Mouse (Mus musculus) midbrain, postnatal 0 days (tissue): Measurements from ENCODE around the gene Cdh24. TPM values are rescaled to one million over a fixed set of nuclear protein-coding genes. Genes with fewer than 3 reads are reported as not detected.

Experiments used
- ATAC-seq: fragments of 200-750 bp; cut with Nextera tagmentation; 2 replicates; pipeline ENCODE4 v1.8.0; 2017; ENCODE audit warnings: moderate number of reproducible peaks, mild to moderate bottlenecking, moderate TSS enrichment, moderate library complexity; ENCODE audit not compliant: low FRiP score
- DNase-seq: peaks from one replicate; pipeline ENCODE4 v3.0.0-alpha.2; 2015; ENCODE audit warnings: low spot score
- H3K27ac ChIP-seq: fragments of 300-500 bp; sonication (generic); 2 replicates; pipeline ENCODE4 v1.5.1; 2014; ENCODE audit warnings: low read depth, mild to moderate bottlenecking, low read length, mixed read lengths
- H3K27me3 ChIP-seq: fragments of 300-500 bp; sonication (generic); 2 replicates; pipeline ENCODE4 v1.6.1; 2014; ENCODE audit warnings: low read length, control low read depth, mixed read lengths; ENCODE audit not compliant: insufficient read depth
- H3K36me3 ChIP-seq: fragments of 300-500 bp; sonication (generic); 2 replicates; pipeline ENCODE4 v1.6.1; 2014; ENCODE audit warnings: low read length, control low read depth, mixed read lengths; ENCODE audit not compliant: insufficient read depth
- H3K4me1 ChIP-seq: fragments of 300-500 bp; sonication (generic); 2 replicates; pipeline ENCODE4 v1.6.1; 2014; ENCODE audit warnings: mild to moderate bottlenecking, control low read depth, antibody characterized with exemption, low read length, mixed read lengths; ENCODE audit not compliant: insufficient read depth
- H3K4me2 ChIP-seq: fragments of 300-500 bp; sonication (generic); 2 replicates; pipeline ENCODE4 v1.6.1; 2014; ENCODE audit warnings: low read depth, mild to moderate bottlenecking, low read length, mixed read lengths; ENCODE audit not compliant: poor library complexity, severe bottlenecking
- H3K4me3 ChIP-seq: fragments of 300-500 bp; sonication (generic); 2 replicates; pipeline ENCODE4 v1.5.1; 2014; ENCODE audit warnings: low read depth, mild to moderate bottlenecking, low read length, moderate library complexity
- H3K9ac ChIP-seq: fragments of 300-500 bp; sonication (generic); replicated peaks from 2 replicates; pipeline ENCODE4 v1.6.1; 2014; ENCODE audit warnings: mild to moderate bottlenecking, low read length, moderate library complexity, mixed read lengths; ENCODE audit not compliant: poor library complexity, severe bottlenecking
- H3K9me3 ChIP-seq: fragments of 300-500 bp; sonication (generic); 2 replicates; pipeline ENCODE4 v1.6.1; 2016; ENCODE audit warnings: low read length, control low read depth
- CTCF ChIP-seq: IDR thresholded peaks from 2 replicates; pipeline ENCODE4 v1.5.1; 2016; ENCODE audit warnings: antibody characterized with exemption, mild to moderate bottlenecking
- WGBS: fragments of 180-500 bp; shearing (Covaris S2); extraction: QIAGEN DNeasy Blood & Tissue Kit; methylation state at CpG from one replicate; pipeline ENCODE4 v1.1.7; 2014; 5-methylcytosine and 5-hydroxymethylcytosine counted together
- polyA plus RNA-seq: library from polyadenylated mRNA; unstranded; fragments of >200 nt; fragmentation: Nextera tagmentation; extraction: Ambion mirVana; gene quantifications from 2 replicates; pipeline ENCODE4 v1.2.1, GENCODE M21; 2015
- total RNA-seq: library from RNA; depleted of rRNA; stranded (reverse); fragments of >200 nt; gene quantifications from 2 replicates; pipeline ENCODE4 v1.2.3, GENCODE M21; 2014

Cdh24 gene
- total and polyA plus RNA-seq, 2 experiments from 2014 or later, result 9.0 to 49.7 TPM

DNA sequence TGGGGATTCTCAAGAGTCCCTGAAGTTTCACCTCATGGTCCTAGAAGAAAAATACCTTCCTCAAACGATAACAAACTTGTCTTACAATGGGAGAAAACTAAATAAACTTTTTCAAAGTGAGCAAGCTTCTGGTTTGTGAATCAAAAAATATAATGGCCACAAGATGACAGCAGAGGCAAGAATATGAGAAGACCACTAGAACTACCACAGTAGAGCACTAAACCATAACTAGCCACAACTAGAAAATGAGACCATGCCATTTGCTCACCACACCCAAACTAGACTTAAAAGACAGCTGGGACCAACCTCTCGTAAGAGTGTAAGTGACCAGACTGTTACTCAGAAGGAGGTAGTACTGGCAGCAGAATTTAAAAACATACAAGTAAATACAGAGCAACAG lies 18.8 kb upstream of the Cdh24 start:
- Histone ChIP-seq H3K27me3 (no peaks in the 10 kb centered on the region), H3K4me2 (no peak overlapping the region), H3K4me3 (no peak overlapping the region), H3K9ac (no peak overlapping the region), H3K27ac (no peak overlapping the region), H3K9me3 (no peaks in the 10 kb centered on the region), H3K4me1 (no peaks in the 10 kb centered on the region), H3K36me3 (peaks cover 59% of the 10 kb centered on the region)
- 89% methylated on average over 2 of the region's 2 CpGs for WGBS
- no peak for ATAC-seq
- DNase-seq, result no peak
- 0 out of 2 replicates have a peak, but pooled peaks have one; percentile 5 for TF ChIP-seq CTCF

DNA sequence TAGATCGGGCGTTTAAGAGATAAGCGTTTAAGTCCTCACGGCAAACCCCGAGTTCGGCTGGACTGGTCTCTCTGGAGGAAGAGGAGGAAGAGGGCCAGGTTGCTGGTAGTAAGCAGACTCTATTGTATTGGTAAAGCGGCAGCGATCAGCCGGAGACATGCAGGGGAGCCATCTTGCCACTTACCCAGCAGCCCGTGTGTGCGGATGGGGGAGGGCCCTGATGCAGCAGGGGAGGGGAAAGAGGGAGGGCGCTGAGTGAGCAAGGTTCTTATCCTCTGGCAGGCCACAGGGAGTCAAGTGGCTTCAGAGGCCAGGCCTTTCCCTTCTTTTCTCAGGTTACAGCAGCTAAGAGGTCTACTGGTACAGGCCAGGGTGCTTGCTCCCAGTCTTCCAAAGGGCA lies 12.3 kb upstream of the Cdh24 start:
- ATAC-seq (peak; percentile 81), DNase-seq (peak; percentile 87)
- Histone ChIP-seq H3K4me3 (peak overlapping the region; percentile 58), H3K27ac (peak overlapping the region; percentile 83), H3K9ac (peak overlapping the region; percentile 80), H3K9me3 (no peaks in the 10 kb centered on the region), H3K36me3 (peaks cover 34% of the 10 kb centered on the region), H3K27me3 (no peaks in the 10 kb centered on the region), H3K4me2 (peak overlapping the region; percentile 71), H3K4me1 (peaks cover 3% of the 10 kb centered on the region)
- WGBS, result under 1% methylated on average over 12 of the region's 12 CpGs
- no peak; the same call in 1 of the 2 replicates for TF ChIP-seq CTCF

DNA sequence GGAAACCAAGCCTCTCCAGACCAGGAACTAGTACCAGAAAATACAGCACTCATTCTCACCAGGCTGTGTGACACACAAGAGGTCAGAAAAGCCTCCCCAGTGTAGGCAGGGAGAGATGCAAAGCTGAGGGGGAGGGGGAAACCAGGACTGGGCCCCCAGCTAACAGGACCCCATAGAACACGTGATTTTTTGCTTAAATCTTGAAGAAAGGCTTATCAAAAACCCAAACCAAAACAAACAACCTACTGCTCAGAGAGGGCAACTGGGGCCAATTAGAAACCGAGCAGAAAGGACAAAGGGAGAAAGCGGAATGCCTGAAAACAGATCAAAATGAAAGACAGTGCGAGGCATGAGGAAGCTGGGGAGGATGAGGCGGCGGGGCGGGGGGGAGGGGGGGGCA lies 11.6 kb upstream of the Cdh24 start:
- Histone ChIP-seq H3K9ac (peak overlapping the region; percentile 80), H3K27me3 (no peaks in the 10 kb centered on the region), H3K36me3 (peaks cover 34% of the 10 kb centered on the region), H3K4me2 (peak overlapping the region; percentile 71), H3K4me1 (peaks cover 3% of the 10 kb centered on the region), H3K4me3 (peak overlapping the region; percentile 58), H3K27ac (peak overlapping the region; percentile 83), H3K9me3 (no peaks in the 10 kb centered on the region)
- WGBS, result 0% methylated on average over 7 of the region's 7 CpGs
- no peak for TF ChIP-seq CTCF
- DNase-seq (no peak), ATAC-seq (no peak; the same call in 1 of the 2 replicates)

DNA sequence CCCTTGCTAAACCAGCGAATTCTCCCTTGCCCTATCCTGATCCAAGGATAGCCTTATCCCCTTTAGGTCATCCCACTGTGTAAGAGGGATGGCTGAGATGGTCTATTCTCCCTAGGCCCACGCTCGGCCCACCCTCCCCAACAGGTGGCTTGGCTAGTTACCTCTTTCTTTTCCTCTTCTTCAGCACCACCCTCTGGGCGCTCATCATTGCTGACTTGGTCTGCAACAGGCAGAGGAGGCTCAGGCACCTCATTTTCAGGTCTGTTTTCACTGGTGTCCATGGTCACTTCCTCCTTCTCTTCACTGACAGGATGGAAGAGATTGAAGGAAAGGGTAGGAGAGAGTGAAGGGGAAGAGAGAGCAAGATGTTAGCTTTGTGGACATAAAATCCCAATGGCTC lies 10.4 kb upstream of the Cdh24 start:
- H3K36me3 ChIP-seq, result peaks cover 30% of the 10 kb centered on the region
- H3K27me3 ChIP-seq, result no peaks in the 10 kb centered on the region
- peak overlapping the region; percentile 71; the same call in 1 of the 2 replicates for H3K4me2 ChIP-seq
- no peak for DNase-seq
- ATAC-seq, result peak; percentile 18; the same call in 1 of the 2 replicates
- TF ChIP-seq CTCF, result no peak
- 75% methylated on average over 4 of the region's 4 CpGs for WGBS
- 0 out of 2 replicates have a peak overlapping the region, but pooled peaks have one; percentile 13 for H3K9ac ChIP-seq
- no peak overlapping the region for H3K27ac ChIP-seq
- H3K4me1 ChIP-seq, result peaks cover 3% of the 10 kb centered on the region
- H3K9me3 ChIP-seq, result no peaks in the 10 kb centered on the region
- no peak overlapping the region for H3K4me3 ChIP-seq

DNA sequence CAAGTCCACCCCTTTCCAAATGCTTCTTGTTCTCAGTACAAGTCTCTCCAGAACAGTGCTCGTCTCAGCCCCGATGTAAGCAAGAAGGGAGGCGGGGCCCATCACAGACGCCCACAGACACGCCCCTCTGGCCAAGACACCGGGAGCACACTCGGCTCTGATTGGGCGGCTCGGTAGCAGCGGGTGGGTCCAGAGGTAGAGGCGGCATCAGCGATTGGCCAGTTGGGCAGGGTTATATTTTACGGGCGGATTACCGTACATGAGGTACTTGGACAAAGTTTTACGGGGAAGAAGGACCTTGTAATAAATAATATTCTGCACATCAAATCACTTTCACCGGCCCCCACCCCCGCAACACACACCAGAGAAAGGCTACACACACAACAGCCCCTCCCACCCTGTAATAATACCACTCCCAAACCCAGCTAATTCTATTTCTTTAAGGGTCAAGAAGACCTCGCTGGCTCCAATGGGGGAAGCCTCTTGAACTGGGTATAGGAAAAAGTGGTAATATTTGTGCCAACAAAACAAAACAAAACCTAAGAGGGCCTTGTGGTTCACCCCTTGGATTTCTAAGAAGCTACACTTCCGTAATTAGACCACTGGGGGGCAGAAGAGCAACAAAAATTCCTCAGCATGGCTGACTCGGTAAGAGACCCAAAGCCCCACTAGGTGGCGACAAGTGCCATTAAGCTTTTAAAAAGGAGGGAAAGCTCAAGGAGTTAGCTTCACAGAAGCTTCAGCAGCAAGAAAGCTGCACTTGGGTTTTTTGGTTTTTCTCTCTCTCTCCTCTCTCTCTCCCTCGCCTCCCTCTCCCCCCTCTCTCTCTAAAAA lies 9.7 kb upstream of the Cdh24 start:
- Histone ChIP-seq H3K4me3 (no peak overlapping the region), H3K36me3 (peaks cover 30% of the 10 kb centered on the region), H3K27me3 (no peaks in the 10 kb centered on the region), H3K4me1 (peaks cover 3% of the 10 kb centered on the region), H3K4me2 (no peak overlapping the region), H3K9ac (0 out of 2 replicates have a peak overlapping the region, but pooled peaks have one; percentile 13), H3K27ac (no peak overlapping the region), H3K9me3 (no peaks in the 10 kb centered on the region)
- ATAC-seq, result peak; percentile 49
- TF ChIP-seq CTCF, result peak; percentile 98
- peak; percentile 97 for DNase-seq
- 65% methylated on average over 23 of the region's 23 CpGs for WGBS

DNA sequence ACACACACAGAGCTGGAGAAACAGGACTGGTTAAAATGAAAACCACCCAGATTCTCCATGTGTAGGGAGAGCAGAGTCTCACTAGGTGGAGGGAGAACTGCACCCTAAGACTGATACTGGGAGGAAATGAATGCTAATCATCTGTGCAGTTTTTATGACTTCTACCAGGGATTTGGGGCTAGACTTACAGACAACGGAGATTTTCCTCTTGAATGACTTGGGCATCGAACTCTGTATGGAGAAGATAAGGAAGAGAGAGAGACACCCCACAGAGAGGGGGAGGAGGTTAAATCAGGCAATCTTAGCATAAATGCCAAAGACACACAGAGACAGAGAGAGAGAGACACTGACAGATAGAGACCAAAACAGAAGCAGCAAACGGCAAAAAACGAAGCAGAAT lies 6.7 kb upstream of the Cdh24 start:
- H3K27ac ChIP-seq, result no peak overlapping the region
- no peak for TF ChIP-seq CTCF
- DNase-seq (no peak), ATAC-seq (no peak)
- whole genome bisulfite sequencing, result 60% methylated on average over 4 of the region's 4 CpGs
- no peak overlapping the region for H3K9ac ChIP-seq
- no peaks in the 10 kb centered on the region for H3K9me3 ChIP-seq
- no peaks in the 10 kb centered on the region; the same call in none of the 2 replicates for H3K4me1 ChIP-seq
- no peaks in the 10 kb centered on the region for H3K27me3 ChIP-seq
- peaks cover 56% of the 10 kb centered on the region for H3K36me3 ChIP-seq
- no peak overlapping the region for H3K4me2 ChIP-seq
- H3K4me3 ChIP-seq, result no peak overlapping the region
